9 mouse cellular contexts compared by ENCODE assay signal in the genomic region with DNA sequence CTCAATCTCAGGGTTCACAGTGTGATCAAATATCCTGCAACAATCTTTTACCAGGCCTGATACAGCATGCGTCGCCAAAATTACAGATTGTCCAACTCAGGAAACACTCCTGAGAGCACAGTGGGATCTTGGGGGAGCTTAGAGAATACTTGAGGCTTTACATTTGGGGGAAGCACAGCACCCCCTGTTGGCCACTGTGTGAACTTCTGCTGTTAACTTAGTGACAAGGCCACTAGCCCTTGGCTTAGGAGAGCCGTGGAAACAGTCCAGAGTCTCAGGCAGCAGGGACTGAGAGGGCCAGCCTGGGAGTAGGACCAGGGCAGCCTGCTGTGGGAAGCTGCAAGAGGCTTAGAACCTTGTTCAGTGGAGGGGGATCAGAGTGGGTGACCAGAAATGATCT. TPM values are rescaled to one million over a fixed set of nuclear protein-coding genes. Genes with fewer than 3 reads are reported as not detected.
DNase-seq lines count a peak whose midpoint lies in the region; ATAC-seq and TF ChIP-seq lines count a peak whose summit lies in the region.
"Had no signal": no experiment of that assay in that cellular context is flagged by ENCODE, and none has a peak within 500 bp of the region (broad histone marks: within the 10 kb centered on the region; RNA-seq: fewer than 3 reads in every experiment).

No protein-coding gene starts in this region.

- no peaks in the 10 kb centered on the region for H3K27me3 ChIP-seq in kidney, embryonic 14.5 days (ENCODE audit: control insufficient read depth, insufficient read depth, low read length)
- H3K27me3 ChIP-seq in MEL (ENCODE audit: control insufficient read depth in 1 of 2, insufficient read depth in 2 of 2, low read length in 2 of 2): no peaks in the 10 kb centered on the region
- H3K27me3 ChIP-seq in heart, embryonic 12.5 days (replicated peaks): no peaks in the 10 kb centered on the region
- H3K27me3 ChIP-seq: liver, embryonic 15.5 days had no signal

- no peak overlapping the region for H3K27ac ChIP-seq in kidney, embryonic 14.5 days (ENCODE audit: low read depth, low read length)
- H3K27ac ChIP-seq in MEL (ENCODE audit: control insufficient read depth, low read depth, low read length): no peak overlapping the region
- no peak overlapping the region for H3K27ac ChIP-seq in heart, embryonic 12.5 days (ENCODE audit: poor library complexity, severe bottlenecking)
- H3K27ac ChIP-seq: liver, embryonic 15.5 days had no signal

- no peak overlapping the region for H3K4me2 ChIP-seq in kidney, embryonic 14.5 days (replicated peaks; ENCODE audit: low read depth, low read length)
- no peak overlapping the region for H3K4me2 ChIP-seq in heart, embryonic 12.5 days
- H3K4me2 ChIP-seq: liver, embryonic 15.5 days had no signal

- H3K4me1 ChIP-seq in kidney, embryonic 14.5 days (ENCODE audit: control insufficient read depth, insufficient read depth, low read length): 0 out of 2 replicates have a peak, but pooled peaks cover 5% of the 10 kb centered on the region
- H3K4me1 ChIP-seq in MEL (ENCODE audit: control insufficient read depth in 1 of 2, insufficient read depth in 2 of 2, low read length in 2 of 2): peaks cover 2 to 9% of the 10 kb centered on the region in 2 experiments; a peak in 2 of 4 replicates
- H3K4me1 ChIP-seq in heart, embryonic 12.5 days (replicated peaks): no peaks in the 10 kb centered on the region; the same call in 1 of the 2 replicates

- H3K36me3 ChIP-seq in kidney, embryonic 14.5 days (ENCODE audit: control insufficient read depth, insufficient read depth, low read length): no peaks in the 10 kb centered on the region
- no peaks in the 10 kb centered on the region for H3K36me3 ChIP-seq in MEL (ENCODE audit: control insufficient read depth in 1 of 2, insufficient read depth in 2 of 2, low read length in 2 of 2)
- no peaks in the 10 kb centered on the region for H3K36me3 ChIP-seq in heart, embryonic 12.5 days
- H3K36me3 ChIP-seq: liver, embryonic 15.5 days had no signal

- no peaks in the 10 kb centered on the region for H3K79me2 ChIP-seq in MEL (ENCODE audit: control insufficient read depth, insufficient read depth, low read length, poor library complexity)

- ATAC-seq in kidney, embryonic 14.5 days (ENCODE audit: low FRiP score, low TSS enrichment): no peak
- no peak for ATAC-seq in heart, embryonic 12.5 days (ENCODE audit: insufficient number of reproducible peaks, low FRiP score)

- DNase-seq in kidney, adult 18-20 months: peak; percentile 51
- peak; percentile 56 for DNase-seq in MEL (ENCODE audit: low read depth, low spot score)
- DNase-seq in cerebellum, postnatal 14 days: peak; percentile 51 to 66
- peak; percentile 37 for DNase-seq in mesoderm, embryonic 11.5 days (ENCODE audit: low read depth, low spot score)
- DNase-seq in thymus, postnatal 4 days: peak; percentile 70
- DNase-seq in layer of hippocampus, adult 8-10 months (ENCODE audit: low spot score in 2 of 2): no peak

- no peak overlapping the region for H3K9ac ChIP-seq in kidney, embryonic 14.5 days (ENCODE audit: low read depth, low read length)
- no peak overlapping the region for H3K9ac ChIP-seq in MEL (ENCODE audit: control insufficient read depth, low read depth, low read length, poor library complexity, severe bottlenecking)
- H3K9ac ChIP-seq in heart, embryonic 12.5 days: no peak overlapping the region
- H3K9ac ChIP-seq: liver, embryonic 15.5 days had no signal

- 69% methylated on average over 3 of the region's 3 CpGs for WGBS in kidney, embryonic 14.5 days
- WGBS in heart, embryonic 12.5 days: 65% methylated on average over 3 of the region's 3 CpGs

- no peak for TF ChIP-seq RAD21 in MEL (IDR thresholded peaks at IDR 0.05; ENCODE audit: low read depth, low read length)

- no peak overlapping the region for H3K4me3 ChIP-seq in kidney, embryonic 14.5 days (ENCODE audit: low read length)
- no peak overlapping the region for H3K4me3 ChIP-seq in MEL (ENCODE audit: control insufficient read depth in 1 of 2, insufficient read depth in 1 of 2, low read depth in 2 of 2, low read length in 2 of 2)
- H3K4me3 ChIP-seq in heart, embryonic 12.5 days: no peak overlapping the region
- H3K4me3 ChIP-seq: liver, embryonic 15.5 days had no signal

- H3K9me3 ChIP-seq in kidney, embryonic 14.5 days (ENCODE audit: control insufficient read depth, low read length): peaks cover 11% of the 10 kb centered on the region
- H3K9me3 ChIP-seq in MEL (replicated peaks; ENCODE audit: insufficient read depth, low read length): no peaks in the 10 kb centered on the region
- H3K9me3 ChIP-seq in heart, embryonic 12.5 days (replicated peaks): peaks cover 18% of the 10 kb centered on the region; the same call in 1 of the 2 replicates
- H3K9me3 ChIP-seq: liver, embryonic 15.5 days had no signal

- TF ChIP-seq EP300 in MEL (IDR thresholded peaks at IDR 0.05; ENCODE audit: low read depth in 1 of 2, low read length in 2 of 2): no peak

- no peak for TF ChIP-seq POLR2A in MEL (IDR thresholded peaks at IDR 0.05; ENCODE audit: control insufficient read depth in 1 of 2, insufficient read depth in 1 of 2, low read depth in 1 of 2, low read length in 2 of 2, poor library complexity in 1 of 2)

- TF ChIP-seq CTCF in MEL (IDR thresholded peaks at IDR 0.05 in 2 of 3, conservative IDR thresholded peaks at IDR 0.05 in 1 of 3; ENCODE audit: control insufficient read depth in 1 of 3, insufficient read depth in 1 of 3, low read depth in 2 of 3, low read length in 3 of 3, poor library complexity in 1 of 3, severe bottlenecking in 1 of 3): peak; percentile 66 to 72 (median 67)

TF ChIP-seq in MEL, 35 proteins besides CTCF, POLR2A, EP300 and RAD21:
- TF ChIP-seq SMC3 (IDR thresholded peaks at IDR 0.05; ENCODE audit: low read depth, low read length) (peak; percentile 27; the same call in 1 of the 2 replicates), TBP (IDR thresholded peaks at IDR 0.05; ENCODE audit: low read depth, low read length) (no peak)
TF ChIP-seq in MEL: peak in this region for 1.

RNA-seq across cellular contexts. Expression of a gene that starts 3.6 kb away (rescaled TPM):
- 0.30 and 0.63 TPM in 2 replicates for polyA plus RNA-seq in kidney, embryonic 14.5 days (2014; fragmentation: Nextera tagmentation; extraction: Ambion mirVana)
- total RNA-seq in MEL (2012; rRNA removed): 0.65 and 0.85 TPM in 2 replicates
- 1 to 10 TPM in 1 of 2 experiments, not detected in 1; 1.8 TPM for polyA plus RNA-seq in MEL (2012; ENCODE audit: insufficient read depth in 1 of 2, insufficient read length in 2 of 2, low read depth in 1 of 2, low replicate concordance in 2 of 2, missing spikeins in 1 of 2)
- total RNA-seq in layer of hippocampus, adult 8-10 months (2022): 1 to 10 TPM in 1 of 4 experiments, under 1 TPM in 3; 0.12 to 1.2 (median 0.65) TPM
- polyA plus RNA-seq in heart, embryonic 12.5 days (2016; fragmentation: Nextera tagmentation; extraction: Ambion mirVana): 0.19 and 0.63 TPM in 2 replicates

RNA-seq across cellular contexts. Expression of a gene that starts 20.6 kb away (rescaled TPM):
- not detected in 2 replicates for polyA plus RNA-seq in kidney, embryonic 14.5 days (2014; fragmentation: Nextera tagmentation; extraction: Ambion mirVana)
- not detected in 2 replicates for total RNA-seq in MEL (2012; rRNA removed)
- polyA plus RNA-seq in MEL (2012; ENCODE audit: insufficient read depth in 1 of 2, insufficient read length in 2 of 2, low read depth in 1 of 2, low replicate concordance in 2 of 2, missing spikeins in 1 of 2): not detected
- total RNA-seq in layer of hippocampus, adult 8-10 months (2022): not detected
- polyA plus RNA-seq in heart, embryonic 12.5 days (2016; fragmentation: Nextera tagmentation; extraction: Ambion mirVana): not detected in 2 replicates
- polyA plus RNA-seq: liver, embryonic 15.5 days had no signal

RNA-seq across cellular contexts. Expression of a gene that starts 31.2 kb away (rescaled TPM):
- not detected in 2 replicates for polyA plus RNA-seq in kidney, embryonic 14.5 days (2014; fragmentation: Nextera tagmentation; extraction: Ambion mirVana)
- not detected in 2 replicates for total RNA-seq in MEL (2012; rRNA removed)
- polyA plus RNA-seq in MEL (2012; ENCODE audit: insufficient read depth in 1 of 2, insufficient read length in 2 of 2, low read depth in 1 of 2, low replicate concordance in 2 of 2, missing spikeins in 1 of 2): not detected
- not detected for total RNA-seq in layer of hippocampus, adult 8-10 months (2022)
- polyA plus RNA-seq in heart, embryonic 12.5 days (2016; fragmentation: Nextera tagmentation; extraction: Ambion mirVana): not detected in 2 replicates
- polyA plus RNA-seq: liver, embryonic 15.5 days had no signal

RNA-seq across cellular contexts. Expression of a gene that starts 38.5 kb away (rescaled TPM):
- polyA plus RNA-seq in kidney, embryonic 14.5 days (2014; fragmentation: Nextera tagmentation; extraction: Ambion mirVana): not detected in 2 replicates
- 1.6 and 1.9 TPM in 2 replicates for total RNA-seq in MEL (2012; rRNA removed)
- polyA plus RNA-seq in MEL (2012; ENCODE audit: insufficient read depth in 1 of 2, insufficient read length in 2 of 2, low read depth in 1 of 2, low replicate concordance in 2 of 2, missing spikeins in 1 of 2): 1 to 10 TPM in 1 of 2 experiments, not detected in 1; 4.0 TPM
- under 1 TPM in 2 of 4 experiments, not detected in 2; 0.09 to 0.30 TPM for total RNA-seq in layer of hippocampus, adult 8-10 months (2022)
- 0.33 and 0.36 TPM in 2 replicates for polyA plus RNA-seq in heart, embryonic 12.5 days (2016; fragmentation: Nextera tagmentation; extraction: Ambion mirVana)

RNA-seq across cellular contexts. Expression of a gene that starts 45.3 kb away (rescaled TPM):
- polyA plus RNA-seq in kidney, embryonic 14.5 days (2014; fragmentation: Nextera tagmentation; extraction: Ambion mirVana): not detected in 2 replicates
- total RNA-seq in MEL (2012; rRNA removed): not detected in 2 replicates
- not detected for polyA plus RNA-seq in MEL (2012; ENCODE audit: insufficient read depth in 1 of 2, insufficient read length in 2 of 2, low read depth in 1 of 2, low replicate concordance in 2 of 2, missing spikeins in 1 of 2)
- not detected for total RNA-seq in layer of hippocampus, adult 8-10 months (2022)
- not detected in 2 replicates for polyA plus RNA-seq in heart, embryonic 12.5 days (2016; fragmentation: Nextera tagmentation; extraction: Ambion mirVana)
- polyA plus RNA-seq: liver, embryonic 15.5 days had no signal

Comparison
In these comparisons a context has a peak if more than half of its experiments do, and no peak if none do; other contexts are left out.
1. DNase-seq: peak in kidney, adult 18-20 months (single experiment), MEL (single experiment), cerebellum, postnatal 14 days (2 of 2), mesoderm, embryonic 11.5 days (single experiment) and thymus, postnatal 4 days (single experiment); none in layer of hippocampus, adult 8-10 months (0 of 2).